Mouse (Mus musculus): ENCODE data around the gene Pitpnm2. TPM values are rescaled to one million over a fixed set of nuclear protein-coding genes. Genes with fewer than 3 reads are reported as not detected.
"Not testable (repeated sequence)": the region's sequence is repeated elsewhere in the genome, so short reads cannot be mapped to it uniquely, and the experiment has no call there.

Pitpnm2 gene
- 3.2 and 4.0 TPM in 2 replicates for polyA plus RNA-seq (2016; fragmentation: Nextera tagmentation; extraction: Ambion mirVana)

DNA sequence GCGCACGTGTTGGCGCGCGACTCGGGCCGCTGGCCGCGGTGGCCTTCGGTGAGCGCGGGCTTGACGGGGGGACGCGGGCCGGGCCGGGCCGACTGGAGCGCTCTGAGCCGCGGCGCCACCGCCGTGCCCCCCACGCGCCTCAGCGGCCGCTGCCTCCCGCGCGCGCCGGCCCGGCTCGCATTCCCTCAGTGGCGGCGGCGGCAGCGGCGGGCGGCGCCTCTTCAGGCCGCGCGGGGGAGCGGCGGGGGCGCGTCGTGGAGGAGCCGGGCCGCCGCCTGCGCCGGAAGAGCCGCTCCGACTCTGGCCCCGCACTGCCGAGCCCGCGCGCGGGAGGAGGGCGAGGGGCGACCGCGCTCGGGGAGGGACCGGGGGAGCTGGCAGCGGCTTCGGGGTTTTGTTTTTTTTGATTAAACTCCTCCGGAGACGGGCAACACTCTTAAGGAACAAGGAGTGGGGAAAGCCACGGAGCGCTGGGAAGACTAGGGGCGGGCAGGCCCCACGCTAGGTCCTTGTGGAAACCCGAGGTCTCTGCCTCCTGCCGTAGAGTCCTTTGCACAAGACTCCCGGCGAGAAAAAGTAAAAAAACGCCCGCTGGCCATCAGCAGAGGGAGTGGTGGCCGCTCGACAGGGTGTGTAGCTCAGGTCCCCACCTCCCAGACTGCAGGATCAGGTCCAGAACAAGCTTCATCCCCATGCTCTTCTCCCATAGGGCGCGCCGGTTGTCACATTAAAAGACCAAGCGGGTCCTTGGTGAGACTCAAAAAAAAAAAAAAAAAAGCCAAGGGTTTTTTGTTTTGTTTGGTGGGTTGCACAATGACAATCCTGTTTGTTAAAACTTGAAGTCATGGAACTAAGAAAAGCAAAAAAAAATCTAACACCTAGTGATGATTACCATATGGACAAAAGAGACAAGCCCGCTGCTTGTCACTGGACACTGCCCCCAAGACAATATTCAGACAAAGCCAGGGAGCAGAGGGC, at the start of gene Pitpnm2:
Gene Pitpnm2 (minus strand): TSS at position 147 of the 978 bp plus-strand sequence.
- Histone ChIP-seq H3K4me1 (peaks cover 33% of the 10 kb centered on the region), H3K4me3 (peak within 1 kb of the TSS; percentile 79), H3K36me3 (replicated peaks) (peaks cover 45% of the 10 kb centered on the region), H3K9me3 (no peaks in the 10 kb centered on the region), H3K27ac (replicated peaks) (peak within 1 kb of the TSS; percentile 88), H3K27me3 (replicated peaks; ENCODE audit: low read depth, poor library complexity, severe bottlenecking) (peaks cover 5% of the 10 kb centered on the region; the same call in 1 of the 2 replicates)
- 2% methylated on average over 90 of the region's 90 CpGs for WGBS
- DNase-seq (ENCODE audit: low spot score): peak; percentile 70

DNA sequence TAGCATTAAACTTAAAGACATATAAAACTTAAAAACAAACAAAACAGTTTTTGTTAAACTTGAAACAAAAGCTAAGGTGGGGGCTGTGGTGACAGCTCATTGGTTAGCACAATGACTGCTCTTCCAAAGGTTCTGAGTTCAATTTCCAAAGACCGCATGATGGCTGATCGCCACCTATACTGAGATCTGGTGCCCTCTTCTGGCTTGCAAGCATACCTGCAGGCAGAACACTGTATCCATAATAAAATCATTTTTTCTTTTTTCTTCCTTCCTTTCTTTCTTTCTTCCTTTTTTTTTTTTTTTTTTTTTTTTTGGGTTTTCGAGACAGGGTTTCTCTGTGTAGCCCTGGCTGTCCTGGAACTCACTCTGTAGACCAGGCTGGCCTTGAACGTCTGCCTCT, 49.7 kb upstream of the Pitpnm2 start:
- not testable (repeated sequence) for H3K9me3 ChIP-seq; H3K4me1 ChIP-seq; DNase-seq (ENCODE audit: low spot score); H3K27ac ChIP-seq (replicated peaks); H3K27me3 ChIP-seq (replicated peaks; ENCODE audit: low read depth, poor library complexity, severe bottlenecking); H3K4me3 ChIP-seq
- 71% methylated on average over 4 of the region's 4 CpGs for WGBS
- peaks cover 84% of the 10 kb centered on the region for H3K36me3 ChIP-seq (replicated peaks)

DNA sequence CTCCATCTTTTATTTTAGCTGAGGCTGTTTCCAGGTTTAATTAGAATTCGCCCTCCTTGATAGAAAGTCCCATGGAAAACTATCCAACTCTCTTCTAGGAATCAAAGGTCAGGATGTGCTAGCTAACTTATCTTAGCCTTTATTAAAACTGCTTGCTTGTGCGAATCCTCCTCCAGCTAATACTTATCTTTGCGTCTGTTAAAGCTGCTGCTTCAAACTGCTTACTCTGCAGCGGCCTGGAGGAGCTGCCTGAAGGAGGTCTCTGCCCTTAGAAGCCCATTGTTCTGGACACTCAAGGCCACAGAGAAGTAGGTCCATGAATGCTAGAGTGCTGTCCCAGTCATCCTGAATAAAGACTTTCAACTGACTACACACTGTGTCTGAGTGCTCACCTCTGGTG, 46.9 kb upstream of the Pitpnm2 start:
- Histone ChIP-seq H3K9me3 (no peaks in the 10 kb centered on the region), H3K27me3 (replicated peaks; ENCODE audit: low read depth, poor library complexity, severe bottlenecking) (no peaks in the 10 kb centered on the region), H3K4me1 (no peaks in the 10 kb centered on the region), H3K27ac (replicated peaks) (no peak overlapping the region), H3K36me3 (replicated peaks) (peaks cover 90% of the 10 kb centered on the region), H3K4me3 (no peak overlapping the region)
- WGBS: 95% methylated on average over 4 of the region's 4 CpGs
- DNase-seq (ENCODE audit: low spot score): no peak

DNA sequence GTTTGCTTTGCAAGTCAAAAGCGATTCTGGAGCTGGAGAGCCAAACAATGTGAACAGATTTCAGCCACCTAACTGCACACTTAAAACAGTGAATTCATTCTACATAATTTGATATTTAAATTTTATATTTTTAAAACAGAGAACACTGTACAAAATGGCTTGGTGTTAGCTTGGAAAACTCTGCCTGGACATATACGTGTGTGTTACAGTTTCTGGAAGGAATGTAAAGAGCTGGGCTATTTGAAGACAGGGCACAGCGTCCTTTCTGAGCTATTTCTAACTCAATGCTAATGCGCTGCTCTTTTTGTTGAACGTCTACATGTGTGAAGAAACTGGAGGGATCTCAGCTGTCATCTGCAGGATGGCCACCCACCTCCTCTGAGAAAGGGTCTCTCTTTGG, 44.4 kb upstream of the Pitpnm2 start:
- DNase-seq (ENCODE audit: low spot score): no peak
- Histone ChIP-seq H3K4me3 (no peak overlapping the region), H3K9me3 (no peaks in the 10 kb centered on the region), H3K27ac (replicated peaks) (no peak overlapping the region), H3K27me3 (replicated peaks; ENCODE audit: low read depth, poor library complexity, severe bottlenecking) (no peaks in the 10 kb centered on the region), H3K36me3 (replicated peaks) (peaks cover 96% of the 10 kb centered on the region), H3K4me1 (no peaks in the 10 kb centered on the region)
- 96% methylated on average over 5 of the region's 5 CpGs for WGBS

DNA sequence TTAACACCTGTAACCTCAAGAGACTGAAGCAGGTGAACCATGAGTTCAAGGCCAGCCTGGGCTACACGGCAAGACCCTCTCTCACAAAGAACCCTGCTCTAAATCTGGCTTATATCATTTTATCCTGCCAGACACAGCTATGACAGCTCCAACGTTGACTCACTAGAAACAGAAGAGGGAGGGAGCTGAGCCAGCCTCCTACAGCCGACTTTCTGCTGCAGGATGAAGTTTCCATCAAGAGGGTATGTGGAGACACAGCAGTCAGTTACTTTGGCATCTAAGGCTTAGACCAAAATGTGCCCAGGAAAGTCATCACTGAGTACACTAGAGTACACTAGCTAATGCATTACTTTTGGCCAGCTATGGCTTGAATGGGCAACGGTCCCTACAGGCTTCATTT, 40.7 kb upstream of the Pitpnm2 start:
- Histone ChIP-seq H3K9me3 (peaks cover 4% of the 10 kb centered on the region; the same call in 1 of the 2 replicates), H3K4me3 (no peak overlapping the region), H3K27ac (replicated peaks) (no peak overlapping the region), H3K4me1 (no peaks in the 10 kb centered on the region), H3K27me3 (replicated peaks; ENCODE audit: low read depth, poor library complexity, severe bottlenecking) (no peaks in the 10 kb centered on the region), H3K36me3 (replicated peaks) (peaks cover 97% of the 10 kb centered on the region)
- 87% methylated on average over 4 of the region's 4 CpGs for WGBS
- no peak for DNase-seq (ENCODE audit: low spot score)

DNA sequence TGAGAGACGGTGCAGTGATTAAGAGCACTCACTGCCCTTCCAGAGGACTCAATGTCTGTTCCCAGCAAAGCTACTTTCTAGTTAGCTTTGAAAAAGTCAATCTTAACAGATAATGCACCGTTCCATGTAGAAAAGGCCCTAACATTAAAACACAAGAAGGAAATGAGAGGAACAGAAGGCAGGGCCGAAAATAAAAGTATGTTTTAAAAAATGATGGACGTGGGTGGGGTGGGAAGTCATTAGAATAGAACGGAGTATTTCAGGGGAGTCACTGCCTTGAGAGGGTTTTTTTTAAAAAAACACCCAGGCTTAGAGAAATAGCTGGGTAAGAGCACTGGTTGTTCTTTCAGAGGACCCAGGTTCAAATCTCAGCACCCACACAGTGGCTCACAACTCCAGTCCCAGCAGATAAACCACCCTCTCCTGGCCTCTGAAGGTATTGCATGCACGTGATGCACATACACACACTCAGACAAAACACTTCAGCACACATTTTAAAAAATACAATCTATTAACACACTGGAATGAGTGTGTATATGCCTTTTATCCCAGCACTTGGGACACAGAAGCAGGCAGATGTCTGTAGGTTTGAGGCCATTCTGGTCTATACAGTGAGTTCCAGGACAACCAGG, 38.2 kb upstream of the Pitpnm2 start:
- Histone ChIP-seq H3K9me3 (peaks cover 4% of the 10 kb centered on the region; the same call in 1 of the 2 replicates), H3K27me3 (replicated peaks; ENCODE audit: low read depth, poor library complexity, severe bottlenecking) (no peaks in the 10 kb centered on the region), H3K4me1 (no peaks in the 10 kb centered on the region), H3K36me3 (replicated peaks) (peaks cover 94% of the 10 kb centered on the region), H3K27ac (replicated peaks) (no peak overlapping the region), H3K4me3 (no peak overlapping the region)
- 95% methylated on average over 6 of the region's 6 CpGs for whole genome bisulfite sequencing
- no peak for DNase-seq (ENCODE audit: low spot score)

DNA sequence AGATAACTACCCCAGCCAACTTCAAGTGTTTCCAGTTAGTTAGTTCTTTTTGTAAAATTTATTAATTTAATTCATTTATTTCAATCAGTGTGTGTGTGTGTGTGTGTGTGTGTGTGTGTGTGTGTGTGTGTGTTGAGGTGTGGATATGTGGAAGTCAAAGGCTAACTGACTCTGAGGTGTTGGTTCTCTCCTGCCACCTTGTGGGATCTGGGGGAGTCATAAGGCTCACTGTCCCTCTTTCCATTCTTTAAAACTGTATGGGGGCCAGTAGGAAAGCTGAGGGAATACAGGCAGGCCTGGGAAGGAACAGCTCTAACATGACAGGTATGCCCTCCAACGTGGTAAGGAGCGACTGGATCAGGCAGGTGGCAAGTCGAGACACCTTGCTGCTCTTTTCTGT, 34.8 kb upstream of the Pitpnm2 start:
- 72% methylated on average over 3 of the region's 3 CpGs for WGBS
- peaks cover 94% of the 10 kb centered on the region for H3K36me3 ChIP-seq (replicated peaks)
- no peak overlapping the region for H3K27ac ChIP-seq (replicated peaks)
- no peaks in the 10 kb centered on the region for H3K27me3 ChIP-seq (replicated peaks; ENCODE audit: low read depth, poor library complexity, severe bottlenecking)
- no peaks in the 10 kb centered on the region for H3K4me1 ChIP-seq
- H3K4me3 ChIP-seq: no peak overlapping the region
- DNase-seq (ENCODE audit: low spot score): no peak
- peaks cover 4% of the 10 kb centered on the region; the same call in 1 of the 2 replicates for H3K9me3 ChIP-seq

DNA sequence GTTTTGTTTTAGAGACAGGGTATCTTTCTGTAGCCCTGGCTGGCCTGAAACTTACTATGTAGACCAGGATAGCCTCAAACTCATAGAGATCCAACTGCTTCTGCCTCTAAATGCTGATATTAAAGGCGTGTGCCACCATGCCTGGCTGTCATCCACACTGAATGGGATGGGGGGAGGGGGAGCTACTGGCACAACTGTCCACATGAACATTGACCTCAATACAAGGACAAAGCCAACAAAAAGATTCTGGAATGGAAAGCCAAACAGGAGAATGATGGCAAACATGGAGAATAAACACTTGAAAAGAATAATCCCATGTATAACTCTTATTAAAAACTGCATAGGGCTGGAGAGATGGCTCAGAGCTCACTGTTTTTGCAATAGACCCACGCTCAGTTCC, 33.3 kb upstream of the Pitpnm2 start:
- H3K36me3 ChIP-seq (replicated peaks): peaks cover 94% of the 10 kb centered on the region
- H3K4me3 ChIP-seq: no peak overlapping the region
- H3K9me3 ChIP-seq: peaks cover 2% of the 10 kb centered on the region; the same call in 1 of the 2 replicates
- no peaks in the 10 kb centered on the region for H3K27me3 ChIP-seq (replicated peaks; ENCODE audit: low read depth, poor library complexity, severe bottlenecking)
- H3K4me1 ChIP-seq: no peaks in the 10 kb centered on the region
- DNase-seq (ENCODE audit: low spot score): no peak
- 94% methylated on average over 2 of the region's 2 CpGs for WGBS
- H3K27ac ChIP-seq (replicated peaks): no peak overlapping the region

DNA sequence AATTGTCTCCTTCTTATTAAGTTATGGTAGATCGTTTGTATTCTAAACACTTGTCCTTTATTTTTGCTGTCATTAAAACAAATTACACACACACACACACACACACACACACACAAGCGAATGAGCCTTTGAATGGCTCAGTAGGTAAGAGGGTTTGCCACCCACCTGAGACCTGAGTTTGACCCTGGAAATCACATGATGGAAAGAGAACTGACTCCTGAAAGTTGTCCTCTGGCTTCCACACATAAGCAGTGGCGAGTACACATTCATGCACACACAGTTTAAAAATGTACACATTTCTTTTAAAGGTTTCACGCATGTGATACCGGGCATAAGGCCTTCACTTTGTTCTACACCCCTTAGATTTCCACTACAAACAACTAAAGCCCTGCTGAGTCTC, 20.7 kb upstream of the Pitpnm2 start:
- H3K36me3 ChIP-seq (replicated peaks): peaks cover 77% of the 10 kb centered on the region
- WGBS: 96% methylated on average over 5 of the region's 5 CpGs
- H3K27me3 ChIP-seq (replicated peaks; ENCODE audit: low read depth, poor library complexity, severe bottlenecking): no peaks in the 10 kb centered on the region
- H3K27ac ChIP-seq (replicated peaks): no peak overlapping the region
- H3K4me1 ChIP-seq: no peaks in the 10 kb centered on the region
- no peaks in the 10 kb centered on the region; the same call in 1 of the 2 replicates for H3K9me3 ChIP-seq
- DNase-seq (ENCODE audit: low spot score): no peak
- no peak overlapping the region for H3K4me3 ChIP-seq

DNA sequence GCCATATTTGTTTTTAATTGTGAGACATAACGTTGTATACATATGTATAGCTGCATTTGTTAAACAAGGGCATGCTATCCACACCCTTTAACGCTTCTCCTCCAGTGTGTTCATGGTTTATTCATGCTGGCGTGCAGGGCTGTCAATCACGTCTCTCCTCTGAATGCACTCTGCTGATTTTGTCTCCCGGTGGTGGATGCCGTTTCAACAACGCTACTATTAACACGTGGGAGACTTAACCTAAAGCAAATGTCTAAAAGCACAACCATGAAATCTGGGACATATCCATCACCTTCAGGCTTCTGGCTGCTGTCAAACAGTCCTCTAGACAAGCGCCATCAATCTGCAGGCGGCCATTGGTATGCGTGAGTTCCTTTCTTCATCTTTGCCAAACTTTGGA, 20.1 kb upstream of the Pitpnm2 start:
- Histone ChIP-seq H3K4me1 (no peaks in the 10 kb centered on the region), H3K4me3 (no peak overlapping the region), H3K9me3 (no peaks in the 10 kb centered on the region; the same call in 1 of the 2 replicates), H3K27ac (replicated peaks) (no peak overlapping the region), H3K27me3 (replicated peaks; ENCODE audit: low read depth, poor library complexity, severe bottlenecking) (no peaks in the 10 kb centered on the region), H3K36me3 (replicated peaks) (peaks cover 77% of the 10 kb centered on the region)
- no peak for DNase-seq (ENCODE audit: low spot score)
- 79% methylated on average over 11 of the region's 11 CpGs for WGBS

DNA sequence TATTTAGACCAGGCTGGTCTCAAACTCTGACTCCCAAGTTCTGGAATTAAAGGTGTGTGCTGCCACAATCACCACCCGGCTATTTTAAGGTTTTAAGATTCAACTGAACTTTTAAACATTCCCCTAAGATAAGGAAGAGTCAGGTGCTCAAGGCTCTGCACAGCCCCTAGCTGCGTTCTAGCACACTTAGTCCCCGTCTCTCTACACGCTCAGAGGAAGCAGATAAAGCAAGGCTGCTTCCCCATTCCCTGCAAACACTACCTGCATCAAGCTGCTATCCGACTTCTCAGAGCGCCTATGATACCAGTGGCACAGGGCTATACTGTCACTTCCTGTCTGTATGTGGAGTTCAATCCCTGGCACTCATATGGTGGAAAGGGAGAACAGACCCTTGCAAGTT, 18.1 kb upstream of the Pitpnm2 start:
- DNase-seq (ENCODE audit: low spot score): no peak
- Histone ChIP-seq H3K4me1 (no peaks in the 10 kb centered on the region), H3K4me3 (no peak overlapping the region), H3K36me3 (replicated peaks) (peaks cover 86% of the 10 kb centered on the region), H3K27ac (replicated peaks) (no peak overlapping the region), H3K9me3 (no peaks in the 10 kb centered on the region; the same call in 1 of the 2 replicates), H3K27me3 (replicated peaks; ENCODE audit: low read depth, poor library complexity, severe bottlenecking) (no peaks in the 10 kb centered on the region)
- 88% methylated on average over 6 of the region's 6 CpGs for WGBS

DNA sequence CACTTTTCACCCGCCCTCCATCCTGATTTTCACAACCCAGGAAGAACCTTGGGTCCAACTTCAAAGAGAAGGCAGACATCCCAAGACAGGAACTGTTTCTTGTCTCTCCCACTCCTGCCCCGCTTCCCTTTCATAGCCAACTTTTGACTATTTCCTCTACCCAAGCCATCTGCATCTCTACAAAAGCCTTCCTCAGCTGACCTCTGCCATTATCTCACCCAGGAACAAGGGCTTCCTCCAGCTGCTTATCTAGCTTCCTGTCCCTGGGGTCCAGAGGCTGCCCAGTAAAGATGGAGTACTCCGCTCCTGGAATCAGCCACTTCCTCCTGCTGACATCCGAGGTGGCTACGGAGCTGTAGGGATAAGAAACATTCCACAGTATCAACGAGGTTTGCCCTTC, 17.3 kb upstream of the Pitpnm2 start:
- H3K9me3 ChIP-seq: no peaks in the 10 kb centered on the region; the same call in 1 of the 2 replicates

More for the DNA sequence above, 17.3 kb upstream of the Pitpnm2 start:
- WGBS: 86% methylated on average over 6 of the region's 6 CpGs
- Histone ChIP-seq H3K27me3 (replicated peaks; ENCODE audit: low read depth, poor library complexity, severe bottlenecking) (no peaks in the 10 kb centered on the region), H3K4me1 (no peaks in the 10 kb centered on the region), H3K27ac (replicated peaks) (no peak overlapping the region), H3K4me3 (no peak overlapping the region), H3K36me3 (replicated peaks) (peaks cover 91% of the 10 kb centered on the region)
- no peak for DNase-seq (ENCODE audit: low spot score)

Data from embryonic facial prominence, embryonic 10.5 days (tissue).